Mouse (Mus musculus): ENCODE measurements around the gene Ctnnd2. TPM values are rescaled to one million over a fixed set of nuclear protein-coding genes. Genes with fewer than 3 reads are reported as not detected.

Ctnnd2 gene
- total and polyA plus RNA-seq, 2 experiments = 0.02 to 0.28 TPM

DNA sequence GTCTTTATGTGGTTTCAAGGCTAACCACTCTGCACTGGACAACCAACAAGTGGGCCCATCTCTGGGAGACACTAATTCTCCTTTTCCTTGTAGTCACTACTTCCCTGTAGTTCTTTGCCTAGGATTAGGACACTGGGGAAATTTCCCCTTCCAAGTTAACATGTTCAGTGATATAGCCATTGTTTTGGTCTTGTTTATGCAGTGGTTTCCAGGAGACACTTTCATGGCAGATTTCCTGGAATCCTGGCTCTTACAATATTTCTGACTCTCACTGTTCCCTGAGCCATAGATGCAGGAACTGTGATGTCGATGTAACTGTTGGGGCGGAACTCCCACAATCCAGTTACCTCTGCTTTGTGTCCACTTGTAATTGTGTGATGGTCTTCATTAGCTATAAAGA, 814.5 kb downstream of the Ctnnd2 start:
- no peaks in the 10 kb centered on the region for H3K27me3 ChIP-seq (ENCODE audit: control insufficient read depth, insufficient read depth, low read length)
- no peaks in the 10 kb centered on the region for H3K79me2 ChIP-seq (ENCODE audit: control insufficient read depth, insufficient read depth, low read length)
- no peak for TF ChIP-seq CTCF (IDR thresholded peaks at IDR 0.05; ENCODE audit: low read depth, low read length)
- no peak for TF ChIP-seq POLR2A (IDR thresholded peaks at IDR 0.05; ENCODE audit: extremely low read depth, insufficient read depth, low read length)
- H3K9ac ChIP-seq (ENCODE audit: low read depth, low read length) = no peak overlapping the region
- DNase-seq (ENCODE audit: extremely low read depth, low read depth, low spot score) = no peak
- 95% methylated on average over 2 of the region's 2 CpGs for WGBS
- H3K36me3 ChIP-seq (ENCODE audit: control insufficient read depth, insufficient read depth, low read length) = no peaks in the 10 kb centered on the region
- H3K4me1 ChIP-seq (ENCODE audit: control insufficient read depth, insufficient read depth, low read length) = no peaks in the 10 kb centered on the region
- no peak overlapping the region for H3K27ac ChIP-seq (replicated peaks; ENCODE audit: insufficient read depth, low read depth, low read length)
- no peak overlapping the region for H3K4me3 ChIP-seq (ENCODE audit: insufficient read depth, low read depth, low read length)

DNA sequence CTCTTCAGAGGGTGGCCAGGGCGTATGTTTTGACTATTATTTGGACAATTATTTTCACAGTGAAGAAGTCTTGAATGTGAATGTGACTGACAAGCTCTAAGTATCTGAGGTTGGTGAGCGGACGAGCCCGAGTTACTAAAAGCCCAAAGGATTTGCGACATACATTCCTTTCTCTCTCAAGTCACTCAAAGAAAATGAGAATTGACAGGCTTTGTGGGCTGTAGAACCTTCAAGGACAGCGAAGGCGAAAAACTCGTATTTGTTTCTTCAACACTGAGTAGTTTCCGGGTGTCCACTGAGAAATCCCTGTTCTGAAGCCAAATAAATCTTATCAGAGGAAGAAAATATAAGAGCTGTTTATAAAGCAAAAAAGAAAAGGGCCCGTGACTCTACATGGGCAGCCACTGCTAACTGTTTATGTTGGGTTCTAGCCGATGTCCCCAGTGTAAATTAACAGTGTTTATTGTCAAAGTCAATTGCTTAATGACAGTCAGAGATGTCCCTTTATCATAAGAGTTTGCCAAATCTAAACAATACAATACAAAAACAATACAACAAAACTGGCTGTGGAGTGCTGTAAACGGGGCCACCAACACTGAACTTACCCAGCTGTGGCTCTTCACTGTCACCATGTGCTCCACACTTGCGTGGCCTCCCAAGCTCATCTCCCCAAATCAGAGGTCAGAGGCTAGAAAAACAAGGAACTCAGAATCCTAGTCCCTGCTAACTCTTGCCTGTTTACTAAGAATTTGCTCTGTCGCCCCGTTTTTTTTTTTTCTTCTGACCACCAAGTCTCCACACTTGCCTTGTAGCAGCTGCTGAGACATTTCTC, 818.2 kb downstream of the Ctnnd2 start:
- TF ChIP-seq CTCF (IDR thresholded peaks at IDR 0.05; ENCODE audit: low read depth, low read length) = no peak
- no peak for TF ChIP-seq POLR2A (IDR thresholded peaks at IDR 0.05; ENCODE audit: extremely low read depth, insufficient read depth, low read length)
- WGBS = 77% methylated on average over 15 of the region's 15 CpGs
- Histone ChIP-seq H3K4me3 (ENCODE audit: insufficient read depth, low read depth, low read length) (no peak overlapping the region), H3K9ac (ENCODE audit: low read depth, low read length) (no peak overlapping the region), H3K27ac (replicated peaks; ENCODE audit: insufficient read depth, low read depth, low read length) (no peak overlapping the region), H3K36me3 (ENCODE audit: control insufficient read depth, insufficient read depth, low read length) (no peaks in the 10 kb centered on the region), H3K4me1 (ENCODE audit: control insufficient read depth, insufficient read depth, low read length) (no peaks in the 10 kb centered on the region), H3K27me3 (ENCODE audit: control insufficient read depth, insufficient read depth, low read length) (no peaks in the 10 kb centered on the region), H3K79me2 (ENCODE audit: control insufficient read depth, insufficient read depth, low read length) (no peaks in the 10 kb centered on the region)
- no peak for DNase-seq (ENCODE audit: extremely low read depth, low read depth, low spot score)

DNA sequence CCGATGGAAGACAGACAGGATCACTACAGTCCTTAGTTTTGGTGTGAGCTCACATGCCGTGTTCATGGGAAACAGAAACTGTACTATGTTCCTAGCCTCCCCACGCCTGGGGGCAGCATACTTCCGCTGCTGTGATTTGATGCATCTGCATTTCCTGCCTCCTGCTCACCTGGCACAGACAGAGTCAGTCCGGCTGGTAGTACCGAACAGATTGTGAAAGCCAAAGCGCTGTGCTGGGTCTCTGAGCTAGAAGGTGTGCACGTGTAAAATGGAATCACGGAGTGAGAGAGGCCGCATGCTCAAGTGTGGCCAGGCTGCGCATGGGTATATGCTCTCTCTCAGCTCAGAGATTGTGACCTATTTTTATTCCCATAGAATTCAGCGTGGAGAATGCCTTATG, 820.0 kb downstream of the Ctnnd2 start:
- Histone ChIP-seq H3K4me1 (ENCODE audit: control insufficient read depth, insufficient read depth, low read length) (no peaks in the 10 kb centered on the region), H3K9ac (ENCODE audit: low read depth, low read length) (no peak overlapping the region), H3K79me2 (ENCODE audit: control insufficient read depth, insufficient read depth, low read length) (no peaks in the 10 kb centered on the region), H3K27ac (replicated peaks; ENCODE audit: insufficient read depth, low read depth, low read length) (no peak overlapping the region), H3K27me3 (ENCODE audit: control insufficient read depth, insufficient read depth, low read length) (no peaks in the 10 kb centered on the region), H3K36me3 (ENCODE audit: control insufficient read depth, insufficient read depth, low read length) (no peaks in the 10 kb centered on the region), H3K4me3 (ENCODE audit: insufficient read depth, low read depth, low read length) (no peak overlapping the region)
- TF ChIP-seq POLR2A (IDR thresholded peaks at IDR 0.05; ENCODE audit: extremely low read depth, insufficient read depth, low read length) (no peak), CTCF (IDR thresholded peaks at IDR 0.05; ENCODE audit: low read depth, low read length) (no peak)
- DNase-seq (ENCODE audit: extremely low read depth, low read depth, low spot score) = no peak
- WGBS = 85% methylated on average over 12 of the region's 12 CpGs

DNA sequence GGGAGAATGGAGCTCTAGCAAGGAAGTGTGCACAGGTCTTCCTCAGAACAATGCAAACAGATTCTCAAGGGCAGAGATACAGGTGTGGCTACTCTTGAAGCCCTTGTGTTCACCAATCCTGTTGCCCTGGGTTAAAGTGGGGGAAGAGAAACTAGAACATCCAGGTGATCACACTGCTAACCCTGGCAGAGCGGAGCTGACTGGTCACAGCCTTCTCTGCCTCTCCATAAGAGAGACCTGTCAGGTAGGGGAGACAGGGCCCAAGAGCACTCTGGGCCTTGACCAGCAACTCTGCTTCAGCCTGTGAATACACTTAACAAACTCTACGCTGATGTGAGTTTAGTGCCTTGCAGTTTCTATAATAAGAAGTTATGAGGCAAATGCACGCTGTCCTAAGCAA, 820.5 kb downstream of the Ctnnd2 start:
- H3K4me3 ChIP-seq (ENCODE audit: insufficient read depth, low read depth, low read length) = no peak overlapping the region
- H3K9ac ChIP-seq (ENCODE audit: low read depth, low read length) = no peak overlapping the region
- no peaks in the 10 kb centered on the region for H3K4me1 ChIP-seq (ENCODE audit: control insufficient read depth, insufficient read depth, low read length)
- H3K27ac ChIP-seq (replicated peaks; ENCODE audit: insufficient read depth, low read depth, low read length) = no peak overlapping the region
- H3K27me3 ChIP-seq (ENCODE audit: control insufficient read depth, insufficient read depth, low read length) = no peaks in the 10 kb centered on the region
- no peaks in the 10 kb centered on the region for H3K79me2 ChIP-seq (ENCODE audit: control insufficient read depth, insufficient read depth, low read length)
- WGBS = 90% methylated on average over 3 of the region's 3 CpGs
- TF ChIP-seq POLR2A (IDR thresholded peaks at IDR 0.05; ENCODE audit: extremely low read depth, insufficient read depth, low read length) = no peak
- TF ChIP-seq CTCF (IDR thresholded peaks at IDR 0.05; ENCODE audit: low read depth, low read length) = no peak
- DNase-seq (ENCODE audit: extremely low read depth, low read depth, low spot score) = no peak
- H3K36me3 ChIP-seq (ENCODE audit: control insufficient read depth, insufficient read depth, low read length) = no peaks in the 10 kb centered on the region

DNA sequence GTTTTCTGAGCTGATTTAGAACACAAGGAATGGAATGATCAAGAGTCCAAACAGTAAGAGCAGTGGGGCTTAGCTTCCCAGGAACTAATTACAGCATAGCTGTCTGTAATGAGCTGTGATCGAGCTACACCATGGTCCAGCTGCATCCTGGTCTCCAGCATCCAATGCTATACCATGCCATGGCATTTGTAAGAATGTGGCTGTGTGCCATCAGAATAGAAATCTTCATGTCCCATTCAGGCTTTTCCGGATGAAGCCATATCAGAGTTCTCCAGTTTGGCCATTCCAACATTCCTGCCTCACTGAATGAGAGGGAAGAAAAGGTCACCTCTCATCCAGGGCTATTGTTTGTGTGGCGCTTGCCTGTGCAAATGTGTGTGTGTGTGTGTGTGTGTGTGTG, 823.0 kb downstream of the Ctnnd2 start:
- Histone ChIP-seq H3K4me3 (ENCODE audit: insufficient read depth, low read depth, low read length) (no peak overlapping the region), H3K27me3 (ENCODE audit: control insufficient read depth, insufficient read depth, low read length) (no peaks in the 10 kb centered on the region), H3K9ac (ENCODE audit: low read depth, low read length) (no peak overlapping the region), H3K79me2 (ENCODE audit: control insufficient read depth, insufficient read depth, low read length) (no peaks in the 10 kb centered on the region), H3K4me1 (ENCODE audit: control insufficient read depth, insufficient read depth, low read length) (no peaks in the 10 kb centered on the region), H3K36me3 (ENCODE audit: control insufficient read depth, insufficient read depth, low read length) (no peaks in the 10 kb centered on the region), H3K27ac (replicated peaks; ENCODE audit: insufficient read depth, low read depth, low read length) (no peak overlapping the region)
- TF ChIP-seq POLR2A (IDR thresholded peaks at IDR 0.05; ENCODE audit: extremely low read depth, insufficient read depth, low read length) = no peak
- TF ChIP-seq CTCF (IDR thresholded peaks at IDR 0.05; ENCODE audit: low read depth, low read length) = no peak
- WGBS = 70% methylated on average over 3 of the region's 3 CpGs
- DNase-seq (ENCODE audit: extremely low read depth, low read depth, low spot score) = no peak

DNA sequence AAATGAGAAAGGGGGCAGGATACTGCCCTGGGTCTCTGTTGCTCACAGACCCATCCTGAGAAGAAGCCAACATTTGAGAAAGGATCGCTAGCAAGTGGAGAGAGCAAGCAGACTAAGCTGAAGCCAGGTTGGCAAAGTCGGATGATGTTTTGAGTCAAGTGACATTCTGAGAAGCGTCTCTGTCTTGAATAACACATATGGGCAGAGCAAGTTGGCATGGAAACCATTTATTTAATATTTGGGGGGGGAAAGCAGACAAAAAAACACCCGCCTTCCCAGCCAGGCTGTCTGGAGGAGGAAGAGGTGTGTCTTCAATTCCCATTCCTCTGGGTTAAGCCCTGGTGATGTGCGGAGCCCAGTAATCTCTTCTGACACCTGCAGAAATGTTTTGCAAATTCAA, 832.1 kb downstream of the Ctnnd2 start:
- H3K79me2 ChIP-seq (ENCODE audit: control insufficient read depth, insufficient read depth, low read length) = no peaks in the 10 kb centered on the region
- H3K4me1 ChIP-seq (ENCODE audit: control insufficient read depth, insufficient read depth, low read length) = no peaks in the 10 kb centered on the region
- no peaks in the 10 kb centered on the region for H3K36me3 ChIP-seq (ENCODE audit: control insufficient read depth, insufficient read depth, low read length)
- H3K9ac ChIP-seq (ENCODE audit: low read depth, low read length) = no peak overlapping the region
- no peak overlapping the region for H3K4me3 ChIP-seq (ENCODE audit: insufficient read depth, low read depth, low read length)
- TF ChIP-seq CTCF (IDR thresholded peaks at IDR 0.05; ENCODE audit: low read depth, low read length) = no peak
- no peak for TF ChIP-seq POLR2A (IDR thresholded peaks at IDR 0.05; ENCODE audit: extremely low read depth, insufficient read depth, low read length)
- WGBS = 88% methylated on average over 5 of the region's 5 CpGs
- H3K27ac ChIP-seq (replicated peaks; ENCODE audit: insufficient read depth, low read depth, low read length) = no peak overlapping the region
- no peaks in the 10 kb centered on the region for H3K27me3 ChIP-seq (ENCODE audit: control insufficient read depth, insufficient read depth, low read length)
- DNase-seq (ENCODE audit: extremely low read depth, low read depth, low spot score) = no peak
